Mouse (Mus musculus) liver, embryonic 13.5 days (tissue): ENCODE results near the gene Helb. TPM values are rescaled to one million over a fixed set of nuclear protein-coding genes. Genes with fewer than 3 reads are reported as not detected.

ENCODE experiments used
- ATAC-seq: fragments of 200-750 bp; cut with Nextera tagmentation; 2 replicates; pipeline ENCODE4 v1.8.0; 2017; ENCODE audit warnings: low read depth, mild to moderate bottlenecking, moderate number of reproducible peaks, moderate library complexity
- DNase-seq: peaks from one replicate; pipeline ENCODE4 v3.0.0; 2022
- H3K27ac ChIP-seq: fragments of 300-500 bp; sonication (generic); 2 replicates; pipeline ENCODE4 v1.5.1; 2015; ENCODE audit warnings: moderate library complexity, mild to moderate bottlenecking, inconsistent platforms
- H3K27me3 ChIP-seq: fragments of 300-500 bp; sonication (generic); 2 replicates; pipeline ENCODE4 v1.6.1; 2015; ENCODE audit warnings: mild to moderate bottlenecking, inconsistent platforms
- H3K36me3 ChIP-seq: fragments of 300-500 bp; sonication (generic); 2 replicates; pipeline ENCODE4 v1.6.1; 2015; ENCODE audit warnings: mild to moderate bottlenecking, inconsistent platforms
- H3K4me1 ChIP-seq: fragments of 300-500 bp; sonication (generic); replicated peaks from 2 replicates; pipeline ENCODE4 v1.6.1; 2015; ENCODE audit warnings: inconsistent platforms
- H3K4me2 ChIP-seq: fragments of 300-500 bp; sonication (generic); 2 replicates; pipeline ENCODE4 v1.6.1; 2015; ENCODE audit warnings: inconsistent platforms, mild to moderate bottlenecking, moderate library complexity
- H3K4me3 ChIP-seq: fragments of 300-500 bp; sonication (generic); replicated peaks from 2 replicates; pipeline ENCODE4 v1.5.1; 2015; ENCODE audit warnings: mild to moderate bottlenecking, inconsistent platforms
- H3K9ac ChIP-seq: fragments of 300-500 bp; sonication (generic); 2 replicates; pipeline ENCODE4 v1.6.1; 2015; ENCODE audit warnings: mild to moderate bottlenecking, inconsistent platforms
- H3K9me3 ChIP-seq: fragments of 300-500 bp; sonication (generic); replicated peaks from 2 replicates; pipeline ENCODE4 v1.6.1; 2016; ENCODE audit warnings: inconsistent platforms
- WGBS: fragments of 180-500 bp; shearing (Covaris S2); methylation state at CpG from one replicate; pipeline ENCODE4 v1.1.7; 2015; ENCODE audit not compliant: insufficient replicate concordance; 5-methylcytosine and 5-hydroxymethylcytosine counted together
- polyA plus RNA-seq: library from polyadenylated mRNA; unstranded; fragments of >200 nt; fragmentation: Nextera tagmentation; extraction: Ambion mirVana; gene quantifications from 2 replicates; pipeline ENCODE4 v1.2.1, GENCODE M21; 2015

The Helb gene
- polyA plus RNA-seq = 8.8 and 11.1 TPM in 2 replicates

DNA sequence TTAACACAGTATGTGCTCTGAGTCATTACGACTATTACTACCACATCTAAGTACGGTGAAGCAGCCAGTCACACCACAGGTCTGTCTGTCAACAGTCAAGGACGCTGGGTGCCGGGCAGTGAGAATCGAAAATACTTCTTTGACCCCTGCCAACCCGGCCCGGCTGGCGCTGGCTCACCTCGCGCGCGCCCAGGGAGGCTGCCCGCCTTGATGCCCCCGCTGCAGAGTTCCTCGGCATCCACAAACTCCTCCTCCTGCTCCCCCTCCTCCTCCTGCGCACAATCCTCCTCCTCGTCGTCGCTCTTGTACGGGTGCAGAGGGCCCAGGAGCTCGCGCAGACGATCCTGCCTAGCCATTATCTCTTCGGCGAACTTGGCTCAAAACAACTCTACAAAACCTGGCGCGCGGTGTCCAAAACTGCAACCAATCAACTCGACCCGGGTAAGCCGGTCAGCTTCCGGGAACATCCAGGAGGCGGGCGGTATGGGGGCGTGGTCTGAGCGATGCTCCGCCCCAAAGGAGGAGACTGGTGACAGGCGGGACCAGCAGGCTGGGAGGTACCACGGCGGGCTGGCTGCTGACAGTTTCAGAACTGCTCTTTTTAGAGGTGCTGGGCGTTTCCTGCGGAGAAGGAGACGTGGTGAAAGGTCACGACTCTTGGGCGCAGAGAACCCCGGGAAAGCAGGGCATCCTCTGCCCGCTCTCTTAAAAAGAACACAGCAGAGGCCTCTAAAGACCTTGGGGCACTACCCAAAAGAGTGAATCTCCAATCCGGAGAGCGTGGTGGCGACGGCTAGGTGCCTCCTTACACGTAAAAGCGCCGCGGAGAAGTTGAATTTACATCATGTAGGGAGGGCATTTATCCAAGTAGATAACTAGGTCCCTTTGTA is at the start of gene Helb:
Gene Helb, minus strand, starts transcription at position 481 of the 890 bp plus-strand sequence.
- under 1% methylated on average over 55 of the region's 55 CpGs for WGBS
- peak; percentile 100 for DNase-seq
- peak within 1 kb of the TSS; percentile 97 for H3K27ac ChIP-seq
- ATAC-seq = peak; percentile 98
- H3K4me1 ChIP-seq = peaks cover 20% of the 10 kb centered on the region
- H3K4me3 ChIP-seq = peak within 1 kb of the TSS; percentile 82
- H3K27me3 ChIP-seq = no peaks in the 10 kb centered on the region
- peaks cover 29% of the 10 kb centered on the region for H3K36me3 ChIP-seq
- H3K9ac ChIP-seq = peak within 1 kb of the TSS; percentile 89
- H3K9me3 ChIP-seq = no peaks in the 10 kb centered on the region
- peak within 1 kb of the TSS; percentile 79 for H3K4me2 ChIP-seq

DNA sequence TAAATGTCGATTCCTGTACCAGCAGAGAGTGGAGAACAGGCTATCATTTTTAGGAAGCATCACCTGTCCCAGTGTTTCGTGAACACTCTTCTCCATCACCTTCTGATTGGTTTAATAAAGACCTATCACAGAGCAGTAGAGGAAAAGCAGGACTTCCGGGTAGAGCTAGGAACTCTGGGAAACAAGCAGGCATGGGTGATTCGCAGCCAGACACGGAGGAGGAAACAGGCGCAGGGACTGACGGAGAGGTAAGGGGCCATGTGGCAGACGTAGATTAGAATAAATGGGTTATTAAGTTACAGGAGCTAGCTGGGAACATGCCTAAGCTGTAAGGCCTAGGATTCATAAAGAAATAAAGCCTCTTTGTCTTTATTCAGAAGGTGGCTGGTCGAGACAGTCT is 47.7 kb upstream of the Helb start:
- H3K9ac ChIP-seq = no peak overlapping the region
- H3K4me2 ChIP-seq = no peak overlapping the region
- H3K36me3 ChIP-seq = no peaks in the 10 kb centered on the region
- H3K27ac ChIP-seq = no peak overlapping the region
- DNase-seq (no peak), ATAC-seq (no peak)
- WGBS = 75% methylated on average over 9 of the region's 9 CpGs
- no peaks in the 10 kb centered on the region for H3K4me1 ChIP-seq
- no peaks in the 10 kb centered on the region for H3K9me3 ChIP-seq
- H3K4me3 ChIP-seq = no peak overlapping the region
- no peaks in the 10 kb centered on the region for H3K27me3 ChIP-seq

- no peak overlapping the region for H3K27ac ChIP-seq
These were observed 41.1 kb upstream of the Helb start for GRCm38 (mm10) chr10:120153911-120154310.

GRCm38 (mm10) chr10:120151672-120152071 is 38.9 kb upstream of the Helb start:
- Histone ChIP-seq H3K27me3 (no peaks in the 10 kb centered on the region), H3K4me3 (no peak overlapping the region), H3K9me3 (no peaks in the 10 kb centered on the region; the same call in 1 of the 2 replicates), H3K36me3 (no peaks in the 10 kb centered on the region), H3K9ac (no peak overlapping the region), H3K4me1 (no peaks in the 10 kb centered on the region), H3K4me2 (no peak overlapping the region), H3K27ac (no peak overlapping the region)
- ATAC-seq = no peak
- DNase-seq = no peak
- 77% methylated on average over 7 of the region's 7 CpGs for WGBS

More at GRCm38 (mm10) chr10:120153911-120154310, 41.1 kb upstream of the Helb start:
- no peak overlapping the region for H3K9ac ChIP-seq
- no peak overlapping the region for H3K4me2 ChIP-seq
- WGBS = 72% methylated on average over 2 of the region's 2 CpGs
- no peaks in the 10 kb centered on the region for H3K4me1 ChIP-seq
- ATAC-seq (no peak), DNase-seq (no peak)
- H3K27me3 ChIP-seq = no peaks in the 10 kb centered on the region
- no peaks in the 10 kb centered on the region; the same call in 1 of the 2 replicates for H3K9me3 ChIP-seq
- no peaks in the 10 kb centered on the region for H3K36me3 ChIP-seq
- H3K4me3 ChIP-seq = no peak overlapping the region

GRCm38 (mm10) chr10:120140916-120141516 is 28.2 kb upstream of the Helb start:
- Histone ChIP-seq H3K4me2 (no peak overlapping the region), H3K27ac (no peak overlapping the region), H3K4me3 (no peak overlapping the region), H3K36me3 (no peaks in the 10 kb centered on the region), H3K27me3 (no peaks in the 10 kb centered on the region), H3K4me1 (no peaks in the 10 kb centered on the region), H3K9me3 (no peaks in the 10 kb centered on the region), H3K9ac (no peak overlapping the region)
- DNase-seq (no peak), ATAC-seq (no peak)
- WGBS = 34% methylated on average over 10 of the region's 10 CpGs

DNA sequence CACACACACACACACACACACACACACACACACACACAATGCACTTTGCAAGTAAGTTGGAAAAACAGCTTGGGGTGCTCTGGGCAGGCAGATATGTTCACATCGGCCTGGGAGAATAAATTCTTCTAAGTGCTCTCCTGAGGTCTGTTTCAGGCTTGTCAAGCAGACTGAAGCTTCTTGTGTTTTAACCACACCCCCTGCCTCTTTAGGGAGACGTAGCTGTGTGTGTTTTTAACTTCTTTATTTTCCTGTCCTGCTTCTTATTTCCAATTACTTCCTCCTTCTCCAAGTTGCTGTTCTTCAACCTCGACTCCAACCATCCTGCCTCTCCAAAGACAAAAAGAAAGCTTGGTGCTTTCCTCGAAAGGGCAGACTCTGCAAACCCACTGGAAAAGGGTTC is 27.4 kb upstream of the Helb start:
- ATAC-seq (no peak), DNase-seq (no peak)
- H3K4me1 ChIP-seq = no peaks in the 10 kb centered on the region
- H3K27me3 ChIP-seq = no peaks in the 10 kb centered on the region
- no peaks in the 10 kb centered on the region for H3K9me3 ChIP-seq
- H3K36me3 ChIP-seq = no peaks in the 10 kb centered on the region
- H3K9ac ChIP-seq = no peak overlapping the region
- WGBS = 28% methylated on average over 4 of the region's 4 CpGs
- H3K27ac ChIP-seq = no peak overlapping the region
- H3K4me2 ChIP-seq = no peak overlapping the region
- no peak overlapping the region for H3K4me3 ChIP-seq

GRCm38 (mm10) chr10:120136020-120136562 is 23.3 kb upstream of the Helb start:
- 53% methylated on average over 12 of the region's 12 CpGs for WGBS
- ATAC-seq (no peak), DNase-seq (no peak)
- H3K36me3 ChIP-seq = no peaks in the 10 kb centered on the region
- H3K4me1 ChIP-seq = no peaks in the 10 kb centered on the region
- H3K9ac ChIP-seq = no peak overlapping the region
- H3K27ac ChIP-seq = no peak overlapping the region
- no peaks in the 10 kb centered on the region for H3K9me3 ChIP-seq
- H3K27me3 ChIP-seq = no peaks in the 10 kb centered on the region
- H3K4me3 ChIP-seq = no peak overlapping the region
- H3K4me2 ChIP-seq = no peak overlapping the region

DNA sequence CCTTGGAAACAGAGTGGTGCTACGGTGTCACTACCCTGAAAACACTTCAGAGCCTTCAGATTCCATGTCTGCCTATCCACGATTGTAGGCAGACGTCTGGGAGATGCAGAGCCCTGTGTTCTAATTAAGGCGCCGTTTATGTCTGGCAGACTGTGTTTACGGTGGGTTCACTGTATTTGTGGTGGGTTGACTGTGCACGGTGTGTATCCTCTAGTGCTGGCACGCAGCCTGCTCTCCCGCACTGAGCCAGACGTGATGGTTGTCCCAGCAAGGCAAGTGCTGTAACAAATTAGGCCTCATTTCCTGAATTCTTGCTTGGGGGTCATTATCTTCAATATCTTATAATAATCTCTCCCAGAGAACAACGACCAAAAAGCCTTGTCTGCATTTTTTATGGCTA is 20.9 kb upstream of the Helb start:
- Histone ChIP-seq H3K27ac (no peak overlapping the region), H3K9ac (no peak overlapping the region), H3K4me3 (no peak overlapping the region), H3K4me2 (no peak overlapping the region), H3K27me3 (peaks cover 6% of the 10 kb centered on the region; the same call in 1 of the 2 replicates), H3K36me3 (no peaks in the 10 kb centered on the region), H3K4me1 (no peaks in the 10 kb centered on the region), H3K9me3 (no peaks in the 10 kb centered on the region)
- no peak for DNase-seq
- 66% methylated on average over 11 of the region's 11 CpGs for WGBS
- ATAC-seq = no peak

- no peak overlapping the region for H3K9ac ChIP-seq
- H3K27ac ChIP-seq = no peak overlapping the region
- DNase-seq (peak; percentile 17), ATAC-seq (no peak)
- no peaks in the 10 kb centered on the region for H3K36me3 ChIP-seq
- no peak overlapping the region for H3K4me3 ChIP-seq
- H3K27me3 ChIP-seq = peaks cover 11% of the 10 kb centered on the region; the same call in 1 of the 2 replicates
- no peaks in the 10 kb centered on the region for H3K4me1 ChIP-seq
- no peaks in the 10 kb centered on the region for H3K9me3 ChIP-seq
- WGBS = 55% methylated on average over 16 of the region's 16 CpGs
- no peak overlapping the region for H3K4me2 ChIP-seq
These were observed 17.8 kb upstream of the Helb start for GRCm38 (mm10) chr10:120130621-120131020.

- Histone ChIP-seq H3K36me3 (no peaks in the 10 kb centered on the region), H3K27ac (no peak overlapping the region), H3K4me2 (no peak overlapping the region), H3K4me3 (no peak overlapping the region), H3K27me3 (peaks cover 11% of the 10 kb centered on the region; the same call in 1 of the 2 replicates), H3K9me3 (no peaks in the 10 kb centered on the region), H3K4me1 (no peaks in the 10 kb centered on the region; the same call in 1 of the 2 replicates), H3K9ac (no peak overlapping the region)
- WGBS = 27% methylated on average over 13 of the region's 13 CpGs
- DNase-seq (no peak), ATAC-seq (no peak)
These were observed 16.0 kb upstream of the Helb start for GRCm38 (mm10) chr10:120128601-120129277.

GRCm38 (mm10) chr10:120125465-120125857 is 12.7 kb upstream of the Helb start:
- no peaks in the 10 kb centered on the region for H3K36me3 ChIP-seq
- H3K27ac ChIP-seq = no peak overlapping the region
- WGBS = 33% methylated on average over 10 of the region's 10 CpGs
- H3K4me3 ChIP-seq = no peak overlapping the region
- DNase-seq (no peak), ATAC-seq (no peak)
- H3K4me1 ChIP-seq = no peaks in the 10 kb centered on the region; the same call in 1 of the 2 replicates
- H3K9ac ChIP-seq = no peak overlapping the region
- no peaks in the 10 kb centered on the region for H3K9me3 ChIP-seq
- peaks cover 11% of the 10 kb centered on the region; the same call in 1 of the 2 replicates for H3K27me3 ChIP-seq
- H3K4me2 ChIP-seq = no peak overlapping the region
